ENCODE assay signal across 26 mouse cellular contexts in genomic region chr17:86991306-86991705, GRCm38 (mm10). TPM values are rescaled to one million over a fixed set of nuclear protein-coding genes. Genes with fewer than 3 reads are reported as not detected.
"Had no signal": no experiment of that assay in that cellular context is flagged by ENCODE, and none has a peak within 500 bp of the region (broad histone marks: within the 10 kb centered on the region; RNA-seq: fewer than 3 reads in every experiment).

No protein-coding gene starts in this region.

- H3K27me3 ChIP-seq: liver, embryonic 13.5 days; midbrain, embryonic 12.5 days; midbrain, embryonic 15.5 days; neural tube, embryonic 12.5 days; neural tube, embryonic 15.5 days had no signal

- H3K9me3 ChIP-seq: liver, embryonic 13.5 days; midbrain, embryonic 12.5 days; midbrain, embryonic 15.5 days; neural tube, embryonic 12.5 days; neural tube, embryonic 15.5 days had no signal

- ATAC-seq: intestine, embryonic 16.5 days; midbrain, embryonic 15.5 days had no signal

- DNase-seq: kidney, adult 18-20 months; kidney, adult 9 months; kidney, postnatal 14 days; kidney, postnatal 4 days; liver; liver, embryonic 13.5 days; right cerebral cortex, adult 18-20 months; right cerebral cortex, postnatal 14 days; right cerebral cortex, postnatal 4 days; thymus, adult 2 months; thymus, postnatal 14 days; thymus, postnatal 4 days had no signal

- H3K4me3 ChIP-seq: liver, embryonic 13.5 days; midbrain, embryonic 12.5 days; midbrain, embryonic 15.5 days; neural tube, embryonic 12.5 days; neural tube, embryonic 15.5 days had no signal

- H3K4me2 ChIP-seq: liver, embryonic 13.5 days; midbrain, embryonic 12.5 days; midbrain, embryonic 15.5 days; neural tube, embryonic 12.5 days; neural tube, embryonic 15.5 days had no signal

- H3K9ac ChIP-seq: liver, embryonic 13.5 days; midbrain, embryonic 12.5 days; midbrain, embryonic 15.5 days; neural tube, embryonic 12.5 days; neural tube, embryonic 15.5 days had no signal

- H3K27ac ChIP-seq: liver, embryonic 13.5 days; midbrain, embryonic 12.5 days; midbrain, embryonic 15.5 days; neural tube, embryonic 12.5 days; neural tube, embryonic 15.5 days; stomach, postnatal 0 days had no signal

- H3K36me3 ChIP-seq: liver, embryonic 13.5 days; midbrain, embryonic 12.5 days; midbrain, embryonic 15.5 days; neural tube, embryonic 12.5 days; neural tube, embryonic 15.5 days had no signal

RNA-seq across cellular contexts. Expression of gene Atp6v1e2, which starts 43.6 kb away (rescaled TPM):
- total RNA-seq: layer of hippocampus, adult 18-20 months; left cerebral cortex, adult 8-10 months; left cerebral cortex, postnatal 14 days; megakaryocyte progenitor cell, adult 5-6 weeks had no signal
- polyA plus RNA-seq: kidney, embryonic 16.5 days; limb, embryonic 11.5 days; liver, embryonic 13.5 days; liver, embryonic 16.5 days; midbrain, embryonic 15.5 days; neural tube, embryonic 12.5 days; neural tube, embryonic 15.5 days; stomach, embryonic 14.5 days; thymus, adult 2 months had no signal
